Mouse (Mus musculus) liver, postnatal 0 days (tissue): Measurements from ENCODE around the gene Gm45021.

Experiments used
- CTCF ChIP-seq: sonication (generic); IDR thresholded peaks from 2 replicates; pipeline ENCODE4 v1.5.1; 2016; ENCODE audit warnings: antibody characterized with exemption, low read depth
- EP300 ChIP-seq: IDR thresholded peaks from 2 replicates; pipeline ENCODE4 v1.6.1; 2016; ENCODE audit warnings: antibody characterized with exemption, low read depth, mild to moderate bottlenecking

DNA sequence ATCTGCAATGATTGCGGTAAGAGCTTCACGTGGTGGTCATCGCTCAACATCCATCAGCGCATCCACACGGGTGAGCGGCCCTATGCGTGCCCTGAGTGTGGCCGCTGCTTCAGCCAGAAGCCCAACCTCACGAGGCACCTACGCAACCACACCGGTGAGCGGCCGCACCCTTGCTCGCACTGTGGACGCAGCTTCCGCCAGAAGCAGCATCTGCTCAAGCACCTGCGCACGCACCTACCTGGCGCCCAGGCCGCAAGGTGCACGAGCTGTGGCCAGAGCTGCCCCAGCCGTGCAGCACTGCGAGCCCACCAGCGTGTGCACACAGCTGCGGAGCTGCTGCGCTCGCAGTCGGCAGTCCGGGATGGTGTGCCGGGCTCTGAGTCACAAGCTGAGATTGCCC, 30.6 kb downstream of the Gm45021 start:
- TF ChIP-seq CTCF (no peak), EP300 (no peak)
